Mouse (Mus musculus) large intestine, adult 2 months (tissue): ENCODE data around the gene Rubcn. TPM values are rescaled to one million over a fixed set of nuclear protein-coding genes. Genes with fewer than 3 reads are reported as not detected.

Experiments used
- DNase-seq: peaks from one replicate; pipeline ENCODE4 v3.0.0-alpha.2; 2012; ENCODE audit warnings: low read depth, low spot score
- WGBS: fragments of 180-500 bp; shearing (Covaris S2); methylation state at CpG from one replicate; pipeline ENCODE4 v1.1.7; 2018; 5-methylcytosine and 5-hydroxymethylcytosine counted together
- polyA plus RNA-seq: library from polyadenylated mRNA; depleted of rRNA; stranded (reverse); fragments of >200 nt; gene quantifications from 2 replicates; pipeline ENCODE4 v1.2.3, GENCODE M21; 2012; rRNA removed

The Rubcn gene
- polyA plus RNA-seq, 1 experiment = 21.7 TPM

GRCm38 (mm10) chr16:32783324-32784062 is 94.1 kb downstream of the Rubcn start:
- WGBS = 51% methylated on average over 5 of the region's 5 CpGs
- no peak for DNase-seq

GRCm38 (mm10) chr16:32778956-32779355 is 98.6 kb downstream of the Rubcn start:
- 77% methylated on average over 8 of the region's 8 CpGs for WGBS

GRCm38 (mm10) chr16:32776676-32777075 is 100.9 kb downstream of the Rubcn start:
- no peak for DNase-seq
- WGBS = 46% methylated on average over 10 of the region's 10 CpGs

More at GRCm38 (mm10) chr16:32778956-32779355, 98.6 kb downstream of the Rubcn start:
- DNase-seq = no peak

Other genes starting within 250 kb of the Rubcn start
- 38.2 and 53.6 TPM in 2 replicates for gene Tnk2, start 233.9 kb downstream of the Rubcn start, polyA plus RNA-seq
- gene Muc4, start 141.9 kb downstream of the Rubcn start, polyA plus RNA-seq = 26.7 and 51.7 TPM in 2 replicates
- 0.05 TPM in 1 of 2 replicates, not detected in the other for gene Muc20, start 80.3 kb downstream of the Rubcn start, polyA plus RNA-seq
- gene Smbd1, start 67.3 kb downstream of the Rubcn start, polyA plus RNA-seq = 1.6 and 2.7 TPM in 2 replicates
- gene Fyttd1, start 266 bp downstream of the Rubcn start, polyA plus RNA-seq = 4.8 and 5.0 TPM in 2 replicates
- 9.1 and 18.5 TPM in 2 replicates for gene Lrch3, start 36.3 kb upstream of the Rubcn start, polyA plus RNA-seq
- gene Iqcg, start 178.5 kb upstream of the Rubcn start, polyA plus RNA-seq = 0.21 and 0.40 TPM in 2 replicates
- 425 and 427 TPM in 2 replicates for gene Rpl35a, start 178.7 kb upstream of the Rubcn start, polyA plus RNA-seq
- 1.0 and 3.2 TPM in 2 replicates for gene Lmln, start 184.8 kb upstream of the Rubcn start, polyA plus RNA-seq